Mouse (Mus musculus) urinary bladder, adult 2 months (tissue): Measurements from ENCODE around the gene Il20ra. TPM values are rescaled to one million over a fixed set of nuclear protein-coding genes. Genes with fewer than 3 reads are reported as not detected.

Experiments used
- DNase-seq: peaks from one replicate; pipeline ENCODE4 v3.0.0; 2022; ENCODE audit warnings: low spot score
- polyA plus RNA-seq: library from polyadenylated mRNA; depleted of rRNA; stranded (reverse); fragments of >200 nt; gene quantifications from 2 replicates; pipeline ENCODE4 v1.2.3, GENCODE M21; 2012; rRNA removed

Gene Il20ra
- polyA plus RNA-seq, 1 experiment: 0.14 TPM

GRCm38 (mm10) chr10:19765459-19765858 is 53.1 kb downstream of the Il20ra start:
- DNase-seq: no peak

DNA sequence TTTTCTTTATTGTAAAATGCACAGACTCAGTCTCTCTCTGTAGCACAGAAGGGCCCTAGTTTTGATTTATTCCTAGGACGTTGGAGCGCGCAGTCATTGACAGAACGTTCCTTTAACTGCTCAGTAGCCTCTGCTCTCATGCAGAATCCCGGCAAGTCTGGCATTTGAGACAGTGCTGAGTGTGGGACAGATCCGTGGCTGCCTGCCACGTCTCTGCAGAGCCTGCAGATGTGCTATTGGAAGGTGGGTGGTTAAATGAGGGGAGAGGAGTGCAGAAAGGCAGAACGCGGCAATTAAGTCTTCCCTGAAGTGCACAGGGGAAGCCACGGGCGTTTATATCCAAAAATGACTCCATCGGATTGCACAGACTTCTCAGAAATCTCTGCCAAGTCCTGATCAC is 66.7 kb downstream of the Il20ra start:
- DNase-seq: no peak

DNA sequence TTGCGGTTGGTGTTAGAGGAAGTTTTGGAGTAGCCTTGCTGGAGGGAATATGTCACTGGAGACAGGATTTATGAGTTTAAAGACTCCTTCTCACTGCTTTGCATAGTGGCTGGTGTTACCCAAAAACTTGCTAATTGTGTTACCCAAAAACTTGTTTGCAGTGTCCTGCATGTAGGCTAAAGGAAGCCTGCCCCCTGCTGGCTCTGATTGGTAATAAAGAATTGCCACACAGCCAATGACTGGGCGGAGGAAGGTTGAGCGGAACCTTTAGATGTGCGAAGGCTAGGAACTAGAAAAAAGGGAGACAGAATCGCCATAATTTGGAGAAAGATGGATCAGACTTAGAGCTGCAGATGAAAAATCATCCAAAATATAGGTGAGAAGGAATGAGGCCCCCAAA is 69.0 kb downstream of the Il20ra start:
- DNase-seq: peak; percentile 23

DNA sequence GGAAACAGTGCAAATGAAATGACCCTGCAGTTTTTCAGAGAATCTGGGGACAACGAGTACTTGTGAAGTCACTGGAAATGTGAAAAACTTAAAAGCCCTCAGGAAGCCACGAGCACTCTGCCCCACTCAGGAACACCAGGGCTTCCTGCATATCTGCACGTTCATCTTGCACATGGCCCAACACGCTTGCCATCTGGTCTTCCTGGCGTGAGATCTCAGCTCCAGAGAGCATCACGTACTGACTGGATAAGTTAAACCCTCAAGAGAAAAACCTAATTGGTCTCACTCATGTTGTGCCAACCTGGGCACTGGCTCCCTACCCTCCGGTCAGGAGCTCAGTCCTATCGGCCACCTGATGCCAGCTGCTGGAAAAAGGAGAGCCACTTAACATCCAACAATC is 82.6 kb downstream of the Il20ra start:
- no peak for DNase-seq

GRCm38 (mm10) chr10:19802958-19803357 is 90.6 kb downstream of the Il20ra start:
- DNase-seq: no peak

DNA sequence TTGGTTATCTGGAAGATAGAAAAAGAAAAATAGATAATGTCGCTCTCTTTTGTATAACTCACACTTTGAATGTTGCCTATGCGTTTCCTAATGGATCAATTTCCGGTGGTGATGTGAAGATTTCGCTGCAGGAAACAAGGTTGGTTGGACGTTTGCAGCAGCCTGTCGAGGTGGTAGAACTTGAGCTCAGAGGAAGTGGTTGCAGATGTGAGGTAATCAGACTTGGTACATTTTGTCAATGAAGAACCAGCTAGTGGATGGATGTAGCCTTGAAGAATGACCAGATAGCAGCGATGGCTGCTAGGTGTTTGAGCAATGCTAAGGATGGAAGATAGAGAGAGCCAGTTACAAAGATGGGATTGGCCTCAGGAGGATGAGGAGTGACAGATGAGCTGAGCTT is 92.4 kb downstream of the Il20ra start:
- DNase-seq: no peak

Other genes starting within 250 kb of the Il20ra start
- gene Ifngr1, start 120.6 kb upstream of the Il20ra start, polyA plus RNA-seq: 64.8 and 65.9 TPM in 2 replicates
- 0.03 TPM in 1 of 2 replicates, not detected in the other for gene Il22ra2, start 90.6 kb upstream of the Il20ra start, polyA plus RNA-seq
- gene Slc35d3, start 138.9 kb downstream of the Il20ra start, polyA plus RNA-seq: 0.39 and 0.47 TPM in 2 replicates
- gene Pex7, start 195.1 kb downstream of the Il20ra start, polyA plus RNA-seq: 29.6 and 38.2 TPM in 2 replicates
- gene Map3k5, start 221.9 kb downstream of the Il20ra start, polyA plus RNA-seq: 20.6 and 23.3 TPM in 2 replicates